Mouse (Mus musculus) hindbrain, postnatal 0 days (tissue): Measurements from ENCODE around the gene Tsga10ip. TPM values are rescaled to one million over a fixed set of nuclear protein-coding genes. Genes with fewer than 3 reads are reported as not detected.
"Not testable (repeated sequence)": the region's sequence is repeated elsewhere in the genome, so short reads cannot be mapped to it uniquely, and the experiment has no call there.

Experiments used
- ATAC-seq: fragments of 200-750 bp; cut with Nextera tagmentation; 2 replicates; pipeline ENCODE4 v1.8.0; 2017; ENCODE audit warnings: mild to moderate bottlenecking, moderate TSS enrichment, moderate library complexity
- DNase-seq: peaks from one replicate; pipeline ENCODE4 v3.0.0-alpha.2; 2015; ENCODE audit warnings: low spot score
- H3K27ac ChIP-seq: fragments of 300-500 bp; sonication (generic); 2 replicates; pipeline ENCODE4 v1.5.1; 2014; ENCODE audit warnings: mild to moderate bottlenecking
- H3K27me3 ChIP-seq: fragments of 300-500 bp; sonication (generic); 2 replicates; pipeline ENCODE4 v1.6.1; 2014; ENCODE audit warnings: low read length, mixed read lengths; ENCODE audit not compliant: insufficient read depth
- H3K36me3 ChIP-seq: fragments of 300-500 bp; sonication (generic); 2 replicates; pipeline ENCODE4 v1.6.1; 2014; ENCODE audit warnings: low read length, mixed read lengths; ENCODE audit not compliant: insufficient read depth
- H3K4me1 ChIP-seq: fragments of 300-500 bp; sonication (generic); 2 replicates; pipeline ENCODE4 v1.6.1; 2014; ENCODE audit warnings: antibody characterized with exemption, low read length, mixed read lengths; ENCODE audit not compliant: insufficient read depth
- H3K4me2 ChIP-seq: fragments of 300-500 bp; sonication (generic); 2 replicates; pipeline ENCODE4 v1.6.1; 2014; ENCODE audit warnings: low read depth, mild to moderate bottlenecking, low read length, moderate library complexity, mixed read lengths
- H3K4me3 ChIP-seq: fragments of 300-500 bp; sonication (generic); 2 replicates; pipeline ENCODE4 v1.5.1; 2014; ENCODE audit warnings: low read length
- H3K9ac ChIP-seq: fragments of 300-500 bp; sonication (generic); replicated peaks from 2 replicates; pipeline ENCODE4 v1.6.1; 2014; ENCODE audit warnings: mild to moderate bottlenecking, low read length, moderate library complexity, mixed read lengths
- H3K9me3 ChIP-seq: fragments of 300-500 bp; sonication (generic); 2 replicates; pipeline ENCODE4 v1.6.1; 2016; ENCODE audit warnings: low read length, mixed read lengths
- CTCF ChIP-seq: IDR thresholded peaks from 2 replicates; pipeline ENCODE4 v1.5.1; 2016; ENCODE audit warnings: antibody characterized with exemption, control low read depth, low read depth
- WGBS: fragments of 180-500 bp; shearing (Covaris S2); extraction: QIAGEN DNeasy Blood & Tissue Kit; methylation state at CpG from one replicate; pipeline ENCODE4 v1.1.7; 2014; 5-methylcytosine and 5-hydroxymethylcytosine counted together
- polyA plus RNA-seq: library from polyadenylated mRNA; unstranded; fragments of >200 nt; fragmentation: Nextera tagmentation; extraction: Ambion mirVana; gene quantifications from 2 replicates; pipeline ENCODE4 v1.2.1, GENCODE M21; 2015
- total RNA-seq: library from RNA; depleted of rRNA; stranded (reverse); fragments of >200 nt; gene quantifications from 2 replicates; pipeline ENCODE4 v1.2.3, GENCODE M21; 2014

Tsga10ip gene
- total and polyA plus RNA-seq, 2 experiments from 2014 or later, result not detected

DNA sequence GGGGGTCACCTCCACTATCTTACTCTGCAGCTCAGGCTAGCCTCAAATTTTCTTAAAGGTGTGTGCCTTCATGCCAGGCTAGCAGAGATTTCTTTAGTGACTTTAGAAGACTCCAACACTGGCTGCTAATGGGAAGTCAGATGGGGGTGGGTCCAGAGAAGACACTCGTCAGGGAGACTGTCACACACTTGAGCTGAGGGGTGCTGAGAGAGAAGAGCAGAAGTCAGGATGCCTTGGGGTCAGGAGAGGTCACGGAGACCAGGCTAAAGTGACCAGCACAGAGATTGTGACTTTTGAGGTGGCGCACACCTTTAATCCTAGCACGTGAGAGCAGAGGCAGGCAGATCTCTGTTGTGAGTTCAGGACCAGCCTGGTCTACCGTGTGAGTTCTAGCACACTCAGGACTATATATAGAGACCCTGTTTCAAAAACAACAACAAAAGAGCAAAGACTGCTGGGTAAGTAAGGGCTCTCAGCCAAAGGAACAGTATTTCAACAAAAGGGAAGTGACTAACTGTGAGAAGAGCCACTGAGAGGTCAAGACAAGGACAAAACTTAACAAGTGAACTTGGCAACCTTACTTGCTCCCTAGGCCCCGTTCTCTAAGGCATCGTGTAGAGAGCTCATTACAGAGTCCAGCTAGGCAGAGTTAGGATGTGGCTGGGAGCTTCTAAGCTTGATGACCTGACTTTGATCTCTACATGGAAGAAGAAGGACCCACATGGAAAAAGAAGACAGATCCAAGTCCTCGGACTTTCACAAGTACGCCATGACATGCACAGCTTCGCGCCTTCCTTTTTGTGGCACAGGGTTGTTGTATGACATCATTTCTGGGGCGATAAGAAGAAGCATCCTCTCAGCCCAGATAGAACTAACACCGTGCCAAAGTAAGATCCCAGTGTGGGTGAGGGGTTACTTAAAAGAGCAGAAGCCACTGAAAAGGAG lies 6.0 kb upstream of the Tsga10ip start:
- DNase-seq, result no peak
- Histone ChIP-seq H3K36me3 (no peaks in the 10 kb centered on the region), H3K27ac (peak overlapping the region; percentile 41; the same call in 1 of the 2 replicates), H3K27me3 (no peaks in the 10 kb centered on the region), H3K4me3 (no peak overlapping the region), H3K9ac (no peak overlapping the region), H3K9me3 (no peaks in the 10 kb centered on the region), H3K4me2 (no peak overlapping the region), H3K4me1 (0 out of 2 replicates have a peak, but pooled peaks cover 11% of the 10 kb centered on the region)
- ATAC-seq, result no peak
- TF ChIP-seq CTCF, result no peak
- 80% methylated on average over 13 of the region's 13 CpGs for WGBS

DNA sequence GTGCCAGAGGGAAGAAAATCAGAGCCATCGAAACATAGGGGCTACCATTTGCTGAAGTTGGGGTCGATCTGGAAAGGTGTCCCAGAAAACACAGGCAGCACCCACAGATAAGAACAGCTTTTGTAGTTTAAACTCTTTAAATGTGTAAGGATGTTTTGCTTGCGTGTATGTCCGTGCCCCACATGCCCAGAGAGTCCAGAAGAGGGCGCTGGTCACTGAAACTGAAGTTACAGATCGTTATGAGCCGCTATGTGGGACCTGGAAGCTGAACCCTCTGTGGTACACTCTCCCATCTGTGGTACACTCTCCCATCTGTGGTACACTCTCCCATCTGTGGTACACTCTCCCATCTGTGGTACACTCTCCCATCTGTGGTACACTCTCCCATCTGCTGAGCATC lies 4.8 kb upstream of the Tsga10ip start:
- Histone ChIP-seq H3K4me1 (0 out of 2 replicates have a peak, but pooled peaks cover 11% of the 10 kb centered on the region), H3K27ac (peak overlapping the region; percentile 95), H3K9me3 (no peaks in the 10 kb centered on the region), H3K4me3 (peak overlapping the region; percentile 55), H3K36me3 (no peaks in the 10 kb centered on the region), H3K9ac (peak overlapping the region; percentile 71), H3K4me2 (peak overlapping the region; percentile 81), H3K27me3 (no peaks in the 10 kb centered on the region)
- DNase-seq (peak; percentile 84), ATAC-seq (peak; percentile 56; the same call in 1 of the 2 replicates)
- 16% methylated on average over 7 of the region's 7 CpGs for WGBS
- peak; percentile 76 for TF ChIP-seq CTCF

DNA sequence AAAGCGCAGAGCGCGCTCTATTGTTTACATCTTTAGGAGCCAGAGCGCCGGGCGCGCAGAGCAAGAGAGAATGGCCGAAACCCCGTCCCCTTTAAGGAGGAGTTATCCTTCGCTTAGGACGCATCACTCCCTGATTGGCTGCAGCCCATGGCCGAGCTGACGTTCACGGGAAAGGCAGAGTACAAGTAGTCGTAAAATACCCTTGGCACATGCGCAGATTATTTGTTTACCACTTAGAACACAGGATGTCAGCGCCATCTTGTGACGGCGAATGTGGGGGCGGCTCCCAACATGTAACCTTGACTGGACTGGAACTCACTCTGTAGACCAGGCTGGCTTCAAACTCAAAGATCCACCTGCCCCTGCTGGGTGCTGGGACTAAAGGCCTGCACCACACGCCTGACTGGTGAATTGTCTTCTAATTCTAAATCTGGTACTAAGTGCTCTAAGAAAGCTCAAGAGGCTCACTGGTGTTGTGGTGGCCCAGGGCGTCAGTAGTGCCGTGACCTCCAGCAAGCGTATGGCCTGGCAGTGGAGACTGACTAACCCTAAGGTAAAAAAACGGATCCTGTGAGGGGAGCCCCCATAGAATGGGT lies 4.3 kb upstream of the Tsga10ip start:
- peak overlapping the region; percentile 55 for H3K4me3 ChIP-seq
- peak; percentile 23; the same call in 1 of the 2 replicates for TF ChIP-seq CTCF
- 9% methylated on average over 20 of the region's 25 CpGs for WGBS
- peak; percentile 38 for DNase-seq
- H3K36me3 ChIP-seq, H3K9me3 ChIP-seq, H3K27me3 ChIP-seq: not testable (repeated sequence)
- peak; percentile 85 for ATAC-seq
- peak overlapping the region; percentile 71 for H3K9ac ChIP-seq
- H3K4me2 ChIP-seq, result peak overlapping the region; percentile 81
- peak overlapping the region; percentile 95 for H3K27ac ChIP-seq
- H3K4me1 ChIP-seq, result 0 out of 2 replicates have a peak, but pooled peaks cover 11% of the 10 kb centered on the region

DNA sequence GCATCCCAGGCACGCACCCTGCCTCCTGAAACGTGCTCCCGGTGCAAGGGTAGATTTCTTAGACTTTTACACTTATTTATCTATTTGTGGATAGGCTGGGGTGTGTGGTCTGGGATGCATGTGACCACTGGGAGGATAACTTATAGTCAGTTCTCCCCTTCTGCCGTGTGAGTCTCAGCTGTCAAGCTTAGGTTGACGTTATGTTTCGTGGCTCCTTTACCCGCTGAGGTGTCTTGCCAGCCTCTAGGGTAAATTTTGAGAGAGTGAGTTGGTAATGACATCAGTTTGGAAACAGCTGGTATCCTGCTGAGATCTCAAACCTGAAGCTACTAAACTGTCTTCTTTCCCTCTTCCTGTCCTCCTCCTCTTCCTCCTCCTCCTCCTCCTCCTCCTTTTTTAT lies 3.6 kb upstream of the Tsga10ip start:
- H3K4me2 ChIP-seq, result peak overlapping the region; percentile 59
- H3K9me3 ChIP-seq, result no peaks in the 10 kb centered on the region
- ATAC-seq (no peak), DNase-seq (no peak)
- 0 out of 2 replicates have a peak, but pooled peaks cover 11% of the 10 kb centered on the region for H3K4me1 ChIP-seq
- H3K4me3 ChIP-seq, result peak overlapping the region; percentile 30
- 24% methylated on average over 7 of the region's 7 CpGs for WGBS
- no peak overlapping the region; the same call in 1 of the 2 replicates for H3K9ac ChIP-seq
- H3K27me3 ChIP-seq, result no peaks in the 10 kb centered on the region
- H3K27ac ChIP-seq, result peak overlapping the region; percentile 62; the same call in 1 of the 2 replicates
- no peak for TF ChIP-seq CTCF
- H3K36me3 ChIP-seq, result no peaks in the 10 kb centered on the region

DNA sequence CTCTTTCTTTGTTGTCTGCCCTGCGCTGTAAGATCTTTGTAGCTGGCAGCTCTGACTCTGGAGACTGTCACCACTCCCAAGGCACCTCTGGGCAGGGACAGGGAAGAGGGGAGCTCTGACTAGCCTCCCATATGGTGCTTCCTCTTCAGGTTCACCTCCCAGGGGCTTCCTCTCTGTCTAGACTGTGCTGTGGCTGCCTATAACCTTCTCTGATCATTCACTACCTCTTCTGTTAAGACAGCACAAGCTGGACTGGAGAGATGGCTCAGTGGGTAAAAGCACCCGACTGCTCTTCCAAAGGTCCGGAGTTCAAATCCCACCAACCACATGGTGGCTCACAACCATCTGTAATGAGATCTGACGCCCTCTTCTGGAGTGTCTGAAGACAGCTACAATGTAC lies 1.3 kb downstream of the Tsga10ip start:
- whole genome bisulfite sequencing, result 69% methylated on average over 4 of the region's 4 CpGs
- not testable (repeated sequence) for H3K27ac ChIP-seq, H3K36me3 ChIP-seq, H3K4me1 ChIP-seq, H3K9me3 ChIP-seq, ATAC-seq, H3K4me2 ChIP-seq, H3K4me3 ChIP-seq, H3K27me3 ChIP-seq, DNase-seq, H3K9ac ChIP-seq

DNA sequence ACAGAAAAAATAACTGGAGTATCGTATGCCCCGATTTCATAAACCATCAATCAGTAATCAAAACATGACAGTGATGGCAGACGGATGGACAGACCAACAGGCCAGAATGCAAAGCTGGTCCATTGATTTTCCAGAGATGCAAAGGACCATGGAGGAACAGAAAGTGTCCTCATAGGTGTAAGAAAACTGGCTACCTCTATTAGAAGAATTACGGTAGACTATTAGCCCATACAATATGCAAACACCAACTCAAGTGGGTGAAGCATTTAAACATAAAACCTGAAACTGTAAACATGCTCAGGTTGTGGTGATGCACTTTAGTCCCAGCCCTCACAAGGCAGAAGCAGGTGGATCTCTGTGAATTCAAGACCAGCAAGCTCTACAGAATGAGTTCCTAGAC lies 7.0 kb downstream of the Tsga10ip start:
- no peak for TF ChIP-seq CTCF
- H3K4me3 ChIP-seq, result no peak overlapping the region
- no peak overlapping the region for H3K4me2 ChIP-seq

More for the DNA sequence above, 7.0 kb downstream of the Tsga10ip start:
- Histone ChIP-seq H3K9me3 (no peaks in the 10 kb centered on the region), H3K27me3 (no peaks in the 10 kb centered on the region), H3K4me1 (no peaks in the 10 kb centered on the region), H3K27ac (no peak overlapping the region), H3K36me3 (no peaks in the 10 kb centered on the region), H3K9ac (no peak overlapping the region)
- 71% methylated on average over 4 of the region's 4 CpGs for WGBS
- ATAC-seq (no peak), DNase-seq (no peak)
